Mouse (Mus musculus) G1E (cell line): Measurements from ENCODE around the gene Rarres2.

Experiments used
- CTCF ChIP-seq: IDR thresholded peaks from 2 replicates; pipeline ENCODE4 v1.5.1; 2012; ENCODE audit warnings: low read depth, low read length, inconsistent platforms, mixed read lengths
- TAL1 ChIP-seq: conservative IDR thresholded peaks from 2 replicates; pipeline ENCODE4 v1.6.1; 2012; ENCODE audit warnings: low read depth, low read length, inconsistent platforms, mixed read lengths

GRCm38 (mm10) chr6:48572572-48573061, at the start of gene Rarres2:
- no peak for TF ChIP-seq CTCF
- TF ChIP-seq TAL1, result no peak
